Mouse (Mus musculus) WW6 (cell line): ENCODE results near the gene Nr6a1.

Source experiments
- DNase-seq: peaks from one replicate; pipeline ENCODE4 v3.0.0-alpha.2; 2013; ENCODE audit warnings: low read depth, low spot score

The Nr6a1 gene

DNA sequence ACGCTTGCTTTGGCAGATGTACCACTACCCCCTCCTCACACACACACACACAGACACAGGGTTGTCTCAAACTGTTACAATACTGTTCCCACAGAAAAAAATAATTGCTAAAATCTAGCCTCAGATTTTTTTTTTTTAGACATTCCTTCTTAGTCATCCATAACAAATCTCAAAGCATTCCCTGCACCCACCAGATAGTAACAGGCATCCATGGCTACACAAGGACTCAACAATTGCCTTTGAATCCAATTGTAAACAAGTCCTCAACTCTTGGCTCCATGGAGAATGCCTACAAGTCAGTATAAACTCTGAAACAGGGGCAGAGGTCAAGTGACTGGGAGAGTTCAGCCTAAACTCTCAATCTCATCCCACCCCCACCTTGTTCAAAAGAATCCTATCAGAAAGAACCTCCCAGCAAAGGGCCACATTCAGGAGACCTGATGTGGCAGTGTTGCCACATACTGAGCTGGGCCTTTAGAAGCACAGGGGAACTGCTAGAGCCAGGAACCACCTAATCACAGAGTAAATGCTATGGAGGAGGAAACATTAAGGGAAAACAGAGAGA is 52.9 kb downstream of the Nr6a1 start:
- no peak for DNase-seq

DNA sequence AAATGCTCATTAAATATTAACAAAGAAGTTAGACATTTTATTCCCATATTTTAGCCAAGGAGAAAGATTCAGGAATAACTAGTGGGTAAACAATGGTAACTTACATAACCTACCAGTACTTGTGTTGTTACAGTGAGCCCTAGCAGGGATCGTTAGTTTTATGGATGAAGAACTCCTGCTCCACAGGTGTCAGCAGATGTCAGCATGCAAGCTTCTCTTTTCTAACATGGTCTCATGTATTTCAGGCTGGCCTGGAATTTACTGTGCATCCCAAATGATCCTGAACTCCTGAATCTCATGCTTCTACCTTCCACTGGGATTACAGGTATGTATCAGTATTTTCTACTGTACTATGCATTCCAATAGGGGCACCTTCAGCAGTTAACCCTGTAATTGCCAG is 54.8 kb downstream of the Nr6a1 start:
- DNase-seq, result no peak

DNA sequence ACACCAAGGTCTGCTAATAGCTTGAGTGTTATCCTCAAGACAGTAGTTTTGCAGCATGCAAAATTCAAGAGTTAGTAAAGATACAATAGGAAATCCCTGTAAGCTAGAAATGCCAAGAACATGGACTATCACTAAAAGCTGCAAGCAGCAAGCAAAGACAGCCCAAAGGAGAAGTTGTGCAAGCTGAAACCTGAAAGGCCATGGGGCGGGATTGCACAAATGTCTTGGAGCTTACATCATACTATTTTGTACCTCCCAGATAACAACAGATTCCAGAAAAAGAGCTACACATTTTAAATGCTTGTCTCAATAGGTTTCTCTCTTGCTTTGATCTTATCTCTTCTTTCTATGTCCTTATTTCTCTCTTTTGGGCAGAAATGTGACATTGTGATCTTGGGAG is 60.8 kb downstream of the Nr6a1 start:
- DNase-seq, result no peak

- DNase-seq, result no peak
Measured at GRCm38 (mm10) chr2:38864011-38864410, 63.5 kb downstream of the Nr6a1 start.

DNA sequence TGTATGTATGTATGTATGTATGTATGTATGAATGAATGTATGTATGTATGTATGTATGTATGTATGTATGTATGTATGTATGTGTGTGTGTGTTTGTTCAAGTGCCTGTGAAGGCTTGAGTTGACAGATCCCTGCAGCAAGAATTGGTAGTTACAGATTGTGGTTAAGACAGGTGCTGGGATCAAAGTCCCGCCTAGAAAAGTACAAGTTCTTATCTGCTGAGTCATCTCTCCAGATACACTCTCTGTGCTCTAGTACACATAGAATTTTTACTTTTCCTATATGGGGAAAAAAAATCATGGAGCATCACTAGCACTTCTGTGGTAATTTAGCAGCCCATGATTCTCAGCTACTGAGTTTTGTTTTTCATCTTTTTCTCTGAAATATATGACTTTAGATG is 75.7 kb downstream of the Nr6a1 start:
- no peak for DNase-seq

GRCm38 (mm10) chr2:38846319-38846718 is 81.2 kb downstream of the Nr6a1 start:
- DNase-seq, result no peak

DNA sequence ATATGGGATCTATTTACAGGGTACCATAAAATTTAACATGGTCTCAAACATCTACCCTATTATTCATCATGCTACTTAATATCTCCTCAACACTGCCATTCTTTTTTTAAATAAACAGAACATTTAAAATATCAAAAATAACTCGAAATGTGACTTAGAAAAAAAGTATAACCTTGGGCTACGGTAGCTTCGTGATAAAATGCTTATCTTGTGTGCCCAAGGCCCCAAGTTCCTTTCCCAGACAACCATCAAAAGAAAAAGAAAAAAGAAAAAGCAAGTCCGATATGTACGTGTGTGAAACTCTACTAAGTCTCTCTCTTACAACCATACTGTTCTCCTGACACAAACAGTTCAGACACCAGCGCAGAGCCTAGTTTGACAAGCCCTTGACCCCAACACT is 92.0 kb downstream of the Nr6a1 start:
- DNase-seq, result no peak

DNA sequence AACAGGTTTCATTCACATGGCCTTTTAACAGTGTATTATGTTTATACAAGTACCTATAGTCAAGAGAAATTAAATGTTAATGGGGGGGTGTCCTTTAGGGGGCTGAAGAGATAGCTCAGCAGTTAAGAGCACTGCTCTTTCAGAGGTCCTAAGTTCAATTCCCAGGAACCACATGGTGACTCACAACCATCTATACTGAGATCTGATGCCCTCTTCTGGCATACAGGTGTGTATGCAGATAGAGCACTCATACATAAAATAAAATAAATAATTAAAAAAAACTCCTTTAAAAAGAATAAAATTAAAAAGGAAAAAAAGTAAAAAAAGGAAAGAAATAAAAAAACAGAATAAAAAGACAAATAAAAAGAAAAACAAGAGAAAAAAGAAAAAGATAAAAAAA is 95.5 kb downstream of the Nr6a1 start:
- DNase-seq, result no peak

GRCm38 (mm10) chr2:38829521-38829920 is 98.0 kb downstream of the Nr6a1 start:
- DNase-seq, result no peak

GRCm38 (mm10) chr2:38827801-38828306 is 99.6 kb downstream of the Nr6a1 start:
- no peak for DNase-seq

DNA sequence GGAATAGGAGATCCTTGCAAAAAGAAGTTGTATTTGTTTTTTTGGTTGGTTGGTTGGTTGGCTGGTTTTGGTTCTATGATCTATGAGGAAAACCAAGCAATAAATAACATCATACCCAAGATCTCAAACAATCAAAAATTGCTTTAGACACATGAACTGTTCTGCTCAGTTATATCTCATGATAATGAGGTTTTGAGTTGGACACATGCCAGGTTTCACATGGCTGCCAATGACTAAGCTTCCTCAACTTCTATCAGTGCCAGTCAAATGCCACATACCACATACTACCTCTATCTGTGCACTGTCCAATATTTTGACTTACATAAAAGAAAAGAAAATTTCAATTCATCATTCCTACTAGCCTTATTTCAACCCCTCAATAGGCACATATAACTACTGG is 101.3 kb downstream of the Nr6a1 start:
- DNase-seq, result no peak

DNA sequence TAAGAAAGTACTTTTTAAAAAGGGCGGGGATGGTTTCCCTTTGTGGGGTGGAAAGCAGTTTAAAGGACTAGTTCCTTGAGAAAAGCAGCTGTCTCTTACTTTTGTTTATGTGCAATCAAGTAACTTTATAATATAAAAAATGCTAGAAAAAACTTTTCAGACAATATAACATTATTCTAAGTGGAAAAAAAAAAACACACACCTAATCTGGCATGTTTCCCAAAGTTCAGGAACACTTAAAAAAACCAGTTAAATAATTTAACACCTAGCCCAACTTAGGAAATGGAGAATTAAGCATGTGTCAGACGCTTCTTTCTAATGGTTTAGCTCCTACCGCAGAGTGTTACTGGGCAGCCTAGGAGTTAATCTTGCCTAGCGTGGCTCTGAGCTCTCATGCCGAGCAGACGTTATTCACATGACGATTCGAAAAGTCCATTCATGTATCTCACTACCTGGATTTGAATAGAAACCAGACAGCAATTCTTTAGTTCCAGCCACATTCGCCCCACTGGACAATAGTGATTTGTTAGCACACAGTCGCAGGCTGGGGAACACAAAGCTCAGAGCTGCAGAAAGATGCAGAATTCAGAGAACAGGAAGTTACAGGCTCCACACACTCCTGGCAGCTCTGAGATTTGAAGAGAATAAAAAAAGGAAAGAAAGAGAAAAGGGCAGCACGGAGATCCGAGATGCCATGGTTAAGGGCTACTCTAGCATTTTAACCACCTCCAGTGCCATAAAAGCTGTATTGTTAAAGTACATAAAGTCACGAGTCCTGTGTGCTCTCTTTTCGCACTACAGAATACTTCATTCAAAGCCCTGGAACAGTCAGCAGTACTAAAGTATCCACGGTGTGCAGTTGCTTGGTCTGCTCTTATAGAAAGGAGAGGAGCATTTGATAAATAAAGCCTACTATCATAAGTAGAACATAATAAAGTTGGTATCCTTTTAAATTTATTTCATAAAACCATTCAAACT is 102.4 kb downstream of the Nr6a1 start:
- no peak for DNase-seq

DNA sequence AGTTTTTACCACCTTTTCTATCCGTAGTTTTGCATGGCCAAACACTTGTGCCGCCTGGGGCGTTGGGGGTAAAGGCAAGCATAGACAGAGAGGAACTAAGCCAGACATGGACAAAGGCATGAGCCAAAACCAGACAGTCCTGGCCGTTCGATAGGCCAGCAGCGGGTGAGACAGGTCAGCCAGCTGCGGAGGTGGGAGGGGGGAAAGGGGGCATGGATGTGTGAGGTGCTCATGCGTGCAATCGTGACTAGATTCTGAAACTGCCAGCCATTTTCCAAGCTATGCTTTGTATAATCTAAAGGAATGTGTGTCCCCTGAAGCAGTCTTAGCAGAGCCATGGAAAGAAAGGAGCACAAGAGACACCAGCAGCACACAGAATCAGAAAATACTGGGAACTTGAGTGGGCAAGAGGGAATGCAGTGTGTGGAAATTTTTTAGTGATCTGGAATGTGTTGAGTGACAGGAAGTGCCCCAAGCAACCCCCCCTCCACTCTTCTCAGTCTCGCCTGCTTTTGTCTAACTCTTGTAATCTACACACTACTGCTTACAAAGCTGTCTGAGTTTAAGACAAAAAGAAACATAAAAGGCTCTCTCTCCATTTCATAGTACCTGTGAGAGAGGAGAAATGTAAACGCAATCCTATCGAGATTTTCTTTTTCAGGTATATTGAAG is 103.4 kb downstream of the Nr6a1 start:
- DNase-seq, result no peak

DNA sequence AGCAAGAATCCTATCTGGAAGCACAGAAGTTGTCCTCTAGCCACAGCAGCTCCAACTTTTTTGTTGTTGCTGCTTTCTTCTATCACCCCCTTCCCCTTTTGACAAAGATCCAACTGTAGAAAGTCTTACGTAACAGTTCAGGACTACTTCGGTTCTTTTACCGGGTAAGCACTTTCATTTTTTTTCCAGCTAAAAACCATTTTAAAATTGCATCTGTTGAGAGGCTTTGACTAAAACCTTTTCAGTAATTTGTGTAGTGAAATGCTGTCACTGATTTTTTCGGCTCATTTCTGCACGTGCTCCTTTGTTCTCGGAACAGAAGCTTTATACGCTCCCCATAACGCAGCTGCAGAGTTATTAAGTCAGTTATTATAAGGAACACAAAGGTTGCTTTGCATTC is 104.1 kb downstream of the Nr6a1 start:
- no peak for DNase-seq

- DNase-seq, result no peak
Measured at GRCm38 (mm10) chr2:38822995-38823394, 104.5 kb downstream of the Nr6a1 start.

- no peak for DNase-seq
Measured at GRCm38 (mm10) chr2:38817487-38817886, 110.0 kb downstream of the Nr6a1 start.

- no peak for DNase-seq
Measured at GRCm38 (mm10) chr2:38797087-38797624, 130.3 kb downstream of the Nr6a1 start.

- no peak for DNase-seq
Measured at GRCm38 (mm10) chr2:38787338-38787737, 140.2 kb downstream of the Nr6a1 start.

DNA sequence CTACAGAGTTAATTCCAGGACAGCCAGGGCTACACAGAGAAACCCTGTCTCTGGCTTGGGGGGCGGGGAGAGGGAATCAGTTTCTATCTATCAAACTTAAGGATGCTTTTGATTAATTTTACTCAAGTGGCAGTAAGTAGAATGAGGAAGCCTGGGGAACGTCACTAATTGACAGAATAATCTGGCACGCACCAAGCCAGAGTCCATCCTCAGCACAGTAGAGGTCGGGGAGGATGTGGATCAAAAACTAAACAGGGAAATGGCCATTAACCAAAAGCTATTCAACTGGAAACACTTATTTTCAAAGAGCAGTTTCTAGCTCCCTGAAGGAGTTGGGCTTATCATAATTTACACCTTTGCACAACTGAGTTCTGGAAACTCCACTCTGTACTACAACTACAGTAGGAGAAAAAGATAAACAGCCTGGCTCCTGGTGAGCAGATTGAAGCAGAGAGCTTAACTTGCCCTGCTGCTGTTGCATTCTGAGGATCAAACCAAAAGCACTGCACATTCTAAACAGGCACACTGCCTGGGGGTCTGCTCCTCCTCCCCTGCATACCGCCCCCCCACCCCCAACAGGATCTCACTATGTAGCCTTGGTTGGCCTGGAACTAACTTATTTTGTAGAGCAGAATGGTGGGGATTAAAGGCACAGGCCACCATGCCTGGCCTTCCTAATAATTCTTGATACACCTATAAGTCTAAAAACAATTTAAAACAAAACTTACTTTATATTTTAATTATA is 141.1 kb downstream of the Nr6a1 start:
- no peak for DNase-seq

GRCm38 (mm10) chr2:38785113-38785512 is 142.4 kb downstream of the Nr6a1 start:
- DNase-seq, result no peak

GRCm38 (mm10) chr2:38784396-38784795 is 143.1 kb downstream of the Nr6a1 start:
- no peak for DNase-seq
